In genomic region chr2:105390653-105391413, GRCm38 (mm10) we compare ENCODE assay signal across 14 mouse cellular contexts. TPM values are rescaled to one million over a fixed set of nuclear protein-coding genes. Genes with fewer than 3 reads are reported as not detected.
DNase-seq lines count a peak whose midpoint lies in the region; ATAC-seq lines count a peak whose summit lies in the region.
"Had no signal": no experiment of that assay in that cellular context is flagged by ENCODE, and none has a peak within 500 bp of the region (broad histone marks: within the 10 kb centered on the region; RNA-seq: fewer than 3 reads in every experiment).

No protein-coding gene starts in this region.

- H3K4me2 ChIP-seq in hindbrain, embryonic 13.5 days: no peak overlapping the region
- H3K4me2 ChIP-seq in hindbrain, embryonic 11.5 days (replicated peaks; ENCODE audit: low read depth, low read length): no peak overlapping the region
- no peak overlapping the region for H3K4me2 ChIP-seq in forebrain, embryonic 14.5 days (ENCODE audit: low read length)
- H3K4me2 ChIP-seq in liver, embryonic 13.5 days: no peak overlapping the region
- H3K4me2 ChIP-seq: lung, embryonic 15.5 days had no signal

- H3K36me3 ChIP-seq in hindbrain, embryonic 13.5 days: peaks cover 10% of the 10 kb centered on the region
- 0 out of 2 replicates have a peak, but pooled peaks cover 6% of the 10 kb centered on the region for H3K36me3 ChIP-seq in hindbrain, embryonic 11.5 days (ENCODE audit: control insufficient read depth, insufficient read depth, low read length)
- H3K36me3 ChIP-seq in forebrain, embryonic 14.5 days (ENCODE audit: control insufficient read depth, insufficient read depth, low read length): peaks cover 50% of the 10 kb centered on the region
- H3K36me3 ChIP-seq in liver, embryonic 13.5 days: peaks cover 80% of the 10 kb centered on the region

- DNase-seq in hindbrain, embryonic 11.5 days (ENCODE audit: low spot score): no peak
- DNase-seq in forebrain, embryonic 14.5 days (ENCODE audit: low spot score): no peak
- no peak for DNase-seq in liver, embryonic 13.5 days
- DNase-seq in kidney, postnatal 36 days: no peak
- no peak for DNase-seq in layer of hippocampus, adult 9-11 months
- DNase-seq: adrenal gland, postnatal 10 days; cerebellum, postnatal 10 days; heart, adult 2 months; right cerebral cortex, postnatal 4 days had no signal

- H3K4me1 ChIP-seq in hindbrain, embryonic 13.5 days (replicated peaks): 0 out of 2 replicates have a peak, but pooled peaks cover 9% of the 10 kb centered on the region
- no peaks in the 10 kb centered on the region for H3K4me1 ChIP-seq in hindbrain, embryonic 11.5 days (replicated peaks; ENCODE audit: control insufficient read depth, insufficient read depth, low read length)
- H3K4me1 ChIP-seq in forebrain, embryonic 14.5 days (ENCODE audit: control insufficient read depth, insufficient read depth, low read length): no peaks in the 10 kb centered on the region
- H3K4me1 ChIP-seq in liver, embryonic 13.5 days (replicated peaks): peaks cover 30% of the 10 kb centered on the region
- H3K4me1 ChIP-seq: lung, embryonic 15.5 days had no signal

- H3K9ac ChIP-seq in hindbrain, embryonic 13.5 days: no peak overlapping the region
- H3K9ac ChIP-seq in hindbrain, embryonic 11.5 days (ENCODE audit: low read depth, low read length): no peak overlapping the region
- H3K9ac ChIP-seq in forebrain, embryonic 14.5 days (ENCODE audit: low read length): no peak overlapping the region
- no peak overlapping the region for H3K9ac ChIP-seq in liver, embryonic 13.5 days
- H3K9ac ChIP-seq: lung, embryonic 15.5 days had no signal

- no peak overlapping the region for H3K27ac ChIP-seq in hindbrain, embryonic 13.5 days
- H3K27ac ChIP-seq in hindbrain, embryonic 11.5 days (ENCODE audit: low read depth, low read length): no peak overlapping the region
- H3K27ac ChIP-seq in forebrain, embryonic 14.5 days (ENCODE audit: low read depth, low read length): no peak overlapping the region
- H3K27ac ChIP-seq in liver, embryonic 13.5 days: no peak overlapping the region
- H3K27ac ChIP-seq: heart, adult 2 months; lung, embryonic 15.5 days had no signal

- ATAC-seq in hindbrain, embryonic 13.5 days (ENCODE audit: low FRiP score): peak; percentile 49
- ATAC-seq in hindbrain, embryonic 11.5 days (ENCODE audit: low FRiP score): no peak
- peak; percentile 29 for ATAC-seq in CD4-positive, CD25-positive, alpha-beta regulatory T cell, adult 4 months
- ATAC-seq in forebrain, embryonic 14.5 days: peak; percentile 40; the same call in 1 of the 2 replicates
- peak; percentile 74 for ATAC-seq in liver, embryonic 13.5 days (ENCODE audit: low read depth)

- WGBS in hindbrain, embryonic 13.5 days: 85% methylated on average over 6 of the region's 6 CpGs
- 87% methylated on average over 6 of the region's 6 CpGs for whole genome bisulfite sequencing in hindbrain, embryonic 11.5 days
- WGBS in forebrain, embryonic 14.5 days: 77% methylated on average over 6 of the region's 6 CpGs
- 56% methylated on average over 6 of the region's 6 CpGs for WGBS in liver, embryonic 13.5 days (ENCODE audit: insufficient replicate concordance)

- H3K4me3 ChIP-seq in hindbrain, embryonic 13.5 days: no peak overlapping the region
- no peak overlapping the region for H3K4me3 ChIP-seq in hindbrain, embryonic 11.5 days (ENCODE audit: low read depth, low read length)
- no peak overlapping the region for H3K4me3 ChIP-seq in forebrain, embryonic 14.5 days (ENCODE audit: low read depth, low read length)
- no peak overlapping the region for H3K4me3 ChIP-seq in liver, embryonic 13.5 days (replicated peaks)
- H3K4me3 ChIP-seq: erythroblast, embryonic 14.5 days; heart, adult 2 months; lung, embryonic 15.5 days; megakaryocyte, embryonic 14.5 days had no signal

- H3K9me3 ChIP-seq in hindbrain, embryonic 13.5 days: no peaks in the 10 kb centered on the region
- no peaks in the 10 kb centered on the region for H3K9me3 ChIP-seq in hindbrain, embryonic 11.5 days (ENCODE audit: control insufficient read depth, low read length)
- no peaks in the 10 kb centered on the region for H3K9me3 ChIP-seq in forebrain, embryonic 14.5 days (replicated peaks; ENCODE audit: control insufficient read depth, low read length)
- no peaks in the 10 kb centered on the region for H3K9me3 ChIP-seq in liver, embryonic 13.5 days (replicated peaks)
- H3K9me3 ChIP-seq: lung, embryonic 15.5 days; megakaryocyte, embryonic 14.5 days had no signal

- H3K27me3 ChIP-seq in hindbrain, embryonic 13.5 days: no peaks in the 10 kb centered on the region
- no peaks in the 10 kb centered on the region for H3K27me3 ChIP-seq in hindbrain, embryonic 11.5 days (ENCODE audit: control insufficient read depth, insufficient read depth, low read length)
- H3K27me3 ChIP-seq in forebrain, embryonic 14.5 days (replicated peaks; ENCODE audit: control insufficient read depth, insufficient read depth, low read length): no peaks in the 10 kb centered on the region
- H3K27me3 ChIP-seq in liver, embryonic 13.5 days: no peaks in the 10 kb centered on the region
- H3K27me3 ChIP-seq: lung, embryonic 15.5 days; megakaryocyte, embryonic 14.5 days had no signal

RNA-seq across cellular contexts. Expression of gene Rcn1, which starts 8.3 kb away (rescaled TPM):
- 72.3 and 76.3 TPM in 2 replicates for polyA plus RNA-seq in hindbrain, embryonic 13.5 days (2015; fragmentation: Nextera tagmentation; extraction: Ambion mirVana)
- 69.7 and 123 TPM in 2 replicates for polyA plus RNA-seq in hindbrain, embryonic 11.5 days (2014; fragmentation: Nextera tagmentation; extraction: Ambion mirVana)
- polyA plus RNA-seq in CD4-positive, CD25-positive, alpha-beta regulatory T cell, adult 4 months (2017; shearing (Covaris generic)): 10 to 100 TPM; 13.3 to 16.9 TPM
- polyA plus RNA-seq in forebrain, embryonic 14.5 days (2014; fragmentation: Nextera tagmentation; extraction: Ambion mirVana): 33.9 and 39.6 TPM in 2 replicates
- 29.1 and 31.5 TPM in 2 replicates for polyA plus RNA-seq in liver, embryonic 13.5 days (2015; fragmentation: Nextera tagmentation; extraction: Ambion mirVana)
